Mouse (Mus musculus) erythroblast, embryonic 14.5 days (primary cell): ENCODE data around the gene Rundc3a.

Experiments
- GATA1 ChIP-seq: IDR thresholded peaks from 2 replicates; pipeline ENCODE4 v1.6.1; 2012; ENCODE audit warnings: low read length, inconsistent platforms, mixed read lengths
- TAL1 ChIP-seq: IDR thresholded peaks from 3 replicates; pipeline ENCODE4 v1.6.1; 2012; ENCODE audit warnings: low read length, inconsistent platforms, mixed read lengths

DNA sequence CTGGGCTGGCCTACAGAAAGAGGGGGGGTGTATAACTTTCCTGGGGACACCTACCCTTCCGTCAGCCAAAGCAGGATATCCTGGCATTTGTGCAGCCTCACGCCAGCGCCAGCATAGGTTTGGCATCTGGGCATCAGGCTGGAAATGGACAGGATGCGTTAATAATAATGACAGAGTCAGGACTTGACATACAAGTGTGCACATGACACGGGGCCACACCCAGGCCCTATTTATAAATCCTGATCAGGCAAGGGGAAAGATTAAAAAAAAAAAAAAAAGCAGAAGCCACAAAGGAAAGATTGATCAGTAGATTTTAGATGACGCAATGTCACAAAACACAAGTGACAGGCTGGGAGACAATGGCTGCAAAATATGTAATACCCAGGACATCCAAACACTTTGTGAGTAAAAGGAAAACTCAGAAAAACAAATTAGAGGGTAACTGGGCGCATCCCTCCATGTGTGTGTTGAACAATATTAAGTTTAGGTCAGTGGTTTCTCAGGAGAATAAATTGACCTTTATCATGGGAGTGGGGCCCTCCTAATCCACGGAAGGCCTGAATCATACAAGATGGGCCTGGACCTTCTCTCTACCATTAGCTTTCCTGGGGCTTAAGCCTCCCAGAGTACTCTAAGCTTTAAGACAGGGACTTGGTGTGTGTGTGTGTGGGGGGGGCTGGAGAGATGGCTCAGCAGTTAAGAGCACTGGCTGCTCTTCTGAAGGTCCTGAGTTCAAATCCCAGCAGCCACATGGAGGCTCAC, 32.5 kb downstream of the Rundc3a start:
- TF ChIP-seq TAL1 (no peak), GATA1 (no peak)
